Mouse (Mus musculus) kidney, postnatal 36 days (tissue): ENCODE results near the gene Tceal6.
"Not testable (repeated sequence)": the region's sequence is repeated elsewhere in the genome, so short reads cannot be mapped to it uniquely, and the experiment has no call there.

ENCODE experiments used
- DNase-seq, 2 experiments: peaks; one replicate each; pipeline ENCODE4 v3.0.0; 2021 to 2022; ENCODE audit warnings: mixed read lengths in 2 of 2

The Tceal6 gene

DNA sequence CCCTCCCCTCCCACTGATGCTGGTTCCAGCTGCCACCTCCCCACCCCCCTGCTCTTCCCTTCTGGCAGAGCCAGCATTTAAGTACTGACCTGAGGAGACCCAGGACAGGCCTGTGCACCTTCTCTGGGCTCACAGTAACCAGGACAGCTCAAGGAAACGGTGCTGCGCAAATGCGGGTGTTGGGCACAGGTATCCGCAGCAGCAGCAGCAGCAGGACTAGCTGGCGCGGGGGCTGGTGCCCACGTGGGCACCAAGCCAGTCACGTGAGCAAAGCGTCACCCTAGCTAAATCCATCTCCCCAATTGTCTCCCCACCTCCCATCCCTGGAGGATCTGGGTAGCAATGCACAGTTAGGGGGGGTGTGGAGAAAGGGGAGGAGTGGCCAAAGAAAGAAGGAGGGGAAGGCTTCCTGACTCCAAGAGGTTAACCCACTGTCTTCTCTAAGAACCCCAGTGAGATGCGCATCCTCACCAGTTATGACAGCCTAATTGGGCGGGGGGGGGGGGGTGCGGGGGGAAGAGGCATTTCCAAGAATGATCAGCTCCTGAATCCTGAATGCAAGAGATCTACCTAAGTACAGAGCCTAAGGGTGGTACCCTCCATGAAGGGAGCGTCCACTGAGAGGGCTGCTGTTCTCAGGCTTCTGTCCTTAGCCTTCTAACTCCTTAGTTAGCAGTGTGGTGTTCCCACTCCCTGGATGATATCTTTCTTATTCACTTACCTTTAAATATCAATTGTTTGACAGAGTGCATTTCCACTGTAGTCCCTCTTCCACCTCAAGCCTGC, at the start of gene Tceal6:
Gene Tceal6, minus strand, starts transcription at position 252 of the 786 bp plus-strand sequence.
- no peak for DNase-seq

GRCm38 (mm10) chrX:135209773-135210435, 583 bp downstream of the Tceal6 start:
- DNase-seq: not testable (repeated sequence)

DNA sequence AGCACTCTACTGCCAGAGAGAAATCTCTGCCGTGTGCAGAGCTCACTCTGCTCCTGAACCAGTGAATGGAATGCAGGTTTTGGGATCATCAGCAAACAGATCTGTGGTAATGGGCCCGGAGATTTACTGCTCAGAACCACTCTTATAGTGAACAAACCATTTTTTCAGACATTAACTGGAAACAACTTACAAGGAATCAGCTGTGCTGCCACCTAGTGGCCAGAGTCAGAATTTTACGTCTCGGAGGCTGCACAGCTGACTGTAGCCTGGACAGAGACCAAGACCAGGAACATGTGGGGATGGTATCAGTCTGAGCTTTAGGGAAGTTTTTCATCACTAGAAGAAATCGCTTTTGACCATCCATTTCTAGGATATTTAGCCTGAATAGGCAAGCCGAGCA, 20.6 kb downstream of the Tceal6 start:
- DNase-seq: not testable (repeated sequence)

DNA sequence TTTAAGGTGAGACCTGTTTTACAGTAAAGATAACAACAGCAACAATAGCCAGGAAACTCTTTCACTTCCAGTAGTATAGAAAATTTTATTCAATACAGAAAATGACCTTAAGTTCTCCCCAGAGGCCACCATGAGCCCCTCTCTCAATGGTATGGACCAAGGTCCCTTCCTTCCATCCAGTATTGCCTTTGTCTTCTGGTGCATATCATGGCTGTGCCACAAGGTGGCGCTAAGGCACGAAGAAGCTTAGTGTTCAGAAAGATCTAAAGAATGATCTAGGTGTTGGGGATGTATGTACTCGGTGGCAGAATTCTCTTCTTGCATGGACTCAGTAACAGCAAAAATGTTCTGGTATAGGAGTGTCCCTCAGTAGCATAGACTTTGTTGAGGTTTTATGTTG, 21.8 kb downstream of the Tceal6 start:
- DNase-seq: not testable (repeated sequence)

DNA sequence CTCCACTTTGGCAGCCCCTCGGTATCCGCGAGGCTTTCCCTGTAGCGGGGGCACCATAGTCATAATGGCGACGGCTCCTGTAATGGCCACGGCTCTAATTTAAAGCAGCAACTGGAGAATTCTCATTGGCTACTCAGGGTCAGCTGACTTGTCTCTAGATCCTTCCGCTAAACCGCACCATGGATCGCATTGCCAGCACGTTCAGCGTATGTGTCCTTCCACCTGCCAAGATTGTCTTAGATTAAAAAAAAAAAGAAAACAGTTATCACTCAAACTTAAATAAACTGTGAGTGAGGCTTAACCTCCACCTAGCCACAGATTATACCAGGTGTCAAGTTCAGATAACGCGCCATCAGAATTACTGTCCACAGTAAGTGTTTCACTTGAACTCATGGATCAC, 33.0 kb downstream of the Tceal6 start, which contains the start of gene Gm15023:
Gene Gm15023, minus strand, starts transcription at position 101 of the 400 bp plus-strand sequence.
- DNase-seq: not testable (repeated sequence)
